Mouse (Mus musculus) bone marrow macrophage, adult 2 months (primary cell): ENCODE data around the gene Spsb1.

Source experiments
- CTCF ChIP-seq: IDR thresholded peaks from 2 replicates; pipeline ENCODE4 v1.5.1; 2012; ENCODE audit warnings: low read depth, mild to moderate bottlenecking, low read length, moderate library complexity
- POLR2A ChIP-seq: IDR thresholded peaks from 2 replicates; pipeline ENCODE4 v1.6.1; 2012; ENCODE audit warnings: mild to moderate bottlenecking, low read depth, low read length, borderline replicate concordance

DNA sequence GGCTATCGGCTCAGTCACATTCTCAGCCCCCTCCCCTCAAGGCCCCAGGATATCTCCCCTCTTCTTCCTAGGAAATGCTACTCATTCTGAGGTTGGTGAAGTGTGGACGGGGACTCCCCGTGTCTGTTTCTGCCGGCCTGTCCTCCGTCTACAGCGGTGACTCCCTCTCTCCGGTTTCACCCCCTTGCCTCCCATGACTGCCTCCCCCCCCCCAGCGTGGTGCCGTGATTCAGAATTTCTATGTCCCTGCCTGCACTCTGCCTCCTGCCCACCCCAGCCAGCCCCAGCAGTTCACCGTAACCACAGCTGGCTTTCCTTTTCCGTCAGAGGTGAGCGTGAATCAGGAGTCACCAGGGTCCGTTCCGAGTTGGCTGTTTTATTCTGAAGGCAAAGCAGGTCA, 86.1 kb downstream of the Spsb1 start:
- TF ChIP-seq CTCF: no peak
- TF ChIP-seq POLR2A: no peak
